Mouse (Mus musculus) adrenal gland, adult (tissue): Measurements from ENCODE around the gene Sox13.

ENCODE experiments used
- DNase-seq, 2 experiments: peaks; one replicate each; pipeline ENCODE4 v3.0.0; 2022 to 2023; ENCODE audit warnings: low spot score in 1 of 2; ENCODE audit not compliant: inconsistent age in 2 of 2

The Sox13 gene

GRCm38 (mm10) chr1:133432566-133432965, 8.4 kb upstream of the Sox13 start:
- no peak for DNase-seq

- no peak for DNase-seq
These were observed 7.0 kb upstream of the Sox13 start for GRCm38 (mm10) chr1:133431133-133431532.

- peak in 1 of 2 experiments; percentile 54 for DNase-seq
These were observed 467 bp upstream of the Sox13 start for GRCm38 (mm10) chr1:133424547-133425140.

- no peak for DNase-seq
These were observed 1.0 kb downstream of the Sox13 start for GRCm38 (mm10) chr1:133423166-133423542.

- DNase-seq, result peak; percentile 53 to 76
These were observed 1.5 kb downstream of the Sox13 start for GRCm38 (mm10) chr1:133422615-133423161.

GRCm38 (mm10) chr1:133421975-133422570, 2.1 kb downstream of the Sox13 start:
- no peak for DNase-seq

GRCm38 (mm10) chr1:133421061-133421460, 3.1 kb downstream of the Sox13 start:
- peak in 1 of 2 experiments; percentile 2 for DNase-seq

GRCm38 (mm10) chr1:133420491-133420890, 3.7 kb downstream of the Sox13 start:
- DNase-seq, result peak in 1 of 2 experiments; percentile 8

GRCm38 (mm10) chr1:133419178-133419834, 4.9 kb downstream of the Sox13 start:
- DNase-seq, result peak; percentile 6 to 27

- peak; percentile 91 to 96 for DNase-seq
These were observed 5.9 kb downstream of the Sox13 start for GRCm38 (mm10) chr1:133418164-133418800.

- peak; percentile 34 to 71 for DNase-seq
These were observed 6.6 kb downstream of the Sox13 start for GRCm38 (mm10) chr1:133417539-133417938.

GRCm38 (mm10) chr1:133417113-133417512, 7.1 kb downstream of the Sox13 start:
- peak in 1 of 2 experiments; percentile 4 for DNase-seq

GRCm38 (mm10) chr1:133416472-133416871, 7.7 kb downstream of the Sox13 start:
- DNase-seq, result peak in 1 of 2 experiments; percentile 2

- peak in 1 of 2 experiments; percentile 2 for DNase-seq
These were observed 8.7 kb downstream of the Sox13 start for GRCm38 (mm10) chr1:133415505-133415904.

- DNase-seq, result no peak
These were observed 9.1 kb downstream of the Sox13 start for GRCm38 (mm10) chr1:133415086-133415485.

GRCm38 (mm10) chr1:133412941-133413340, 11.2 kb downstream of the Sox13 start:
- DNase-seq, result peak in 1 of 2 experiments; percentile 68

GRCm38 (mm10) chr1:133411506-133412147, 12.6 kb downstream of the Sox13 start:
- no peak for DNase-seq

GRCm38 (mm10) chr1:133409786-133410185, 14.4 kb downstream of the Sox13 start:
- no peak for DNase-seq

- no peak for DNase-seq
These were observed 15.2 kb downstream of the Sox13 start for GRCm38 (mm10) chr1:133408880-133409516.

GRCm38 (mm10) chr1:133408321-133408720, 15.9 kb downstream of the Sox13 start:
- DNase-seq, result no peak
